Mouse (Mus musculus): ENCODE measurements at regions not wholly inside any gene's neighbourhood (a gene's known extent, or its start where the extent isn't known, plus 50 kb on each side); places are given as distances from the start of the nearest gene placed in this dataset.
"Not testable (repeated sequence)": the region's sequence is repeated elsewhere in the genome, so short reads cannot be mapped to it uniquely, and the experiment has no call there.

DNA sequence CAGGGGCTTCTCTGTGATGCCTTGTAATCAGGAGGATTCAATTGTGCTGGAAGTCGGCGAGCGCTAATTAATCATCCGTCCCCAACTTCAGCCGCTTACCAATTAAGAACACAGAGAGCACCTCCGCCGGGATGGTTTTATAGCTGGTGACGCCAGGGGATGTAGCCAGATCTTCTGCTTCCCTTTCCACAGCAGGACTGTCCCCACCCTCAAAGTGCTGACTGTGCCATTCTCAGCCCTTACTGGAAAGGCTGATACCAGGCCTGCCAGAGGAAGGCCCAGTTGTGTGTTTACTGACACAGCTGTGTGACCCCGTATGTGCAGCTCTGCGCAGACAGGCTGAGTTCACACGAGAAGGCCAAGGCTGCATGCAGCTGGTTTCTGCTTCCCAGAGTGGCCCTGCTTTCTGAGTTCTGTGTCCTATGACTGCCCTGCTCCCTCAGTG lies 59.9 kb upstream of the Bend4 start:
- intact Hi-C loops (cut with DNase I) = no loop called here
- H3K4me3 ChIP-seq = no peak overlapping the region
- no peak overlapping the region for H3K27ac ChIP-seq
- no peak for TF ChIP-seq CTCF (IDR thresholded peaks at IDR 0.05)
- no peak for DNase-seq (ENCODE audit: extremely low spot score in 1 of 2, low spot score in 2 of 2)

DNA sequence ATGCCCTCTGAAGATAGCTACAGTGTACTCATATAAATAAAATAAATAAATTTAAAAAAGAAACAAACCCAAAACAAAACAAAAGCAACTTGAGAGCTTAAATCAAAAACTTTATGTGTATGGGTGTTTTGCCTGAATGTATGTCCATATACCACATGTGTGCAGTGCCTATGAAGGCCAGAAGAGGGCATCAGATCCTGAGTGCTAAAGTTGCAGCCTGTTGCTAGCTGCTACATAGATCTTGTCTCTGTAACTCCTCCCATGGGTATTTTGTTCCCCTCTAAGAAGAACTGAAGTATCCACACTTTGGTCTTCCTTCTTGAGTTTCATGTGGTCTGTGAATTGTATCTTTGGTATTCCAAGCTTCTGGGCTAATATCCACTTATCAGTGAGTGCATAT lies 62.6 kb upstream of the Bend4 start:
- H3K27ac ChIP-seq; DNase-seq (ENCODE audit: extremely low spot score in 1 of 2, low spot score in 2 of 2); intact Hi-C loops (cut with DNase I); H3K4me3 ChIP-seq: not testable (repeated sequence)

DNA sequence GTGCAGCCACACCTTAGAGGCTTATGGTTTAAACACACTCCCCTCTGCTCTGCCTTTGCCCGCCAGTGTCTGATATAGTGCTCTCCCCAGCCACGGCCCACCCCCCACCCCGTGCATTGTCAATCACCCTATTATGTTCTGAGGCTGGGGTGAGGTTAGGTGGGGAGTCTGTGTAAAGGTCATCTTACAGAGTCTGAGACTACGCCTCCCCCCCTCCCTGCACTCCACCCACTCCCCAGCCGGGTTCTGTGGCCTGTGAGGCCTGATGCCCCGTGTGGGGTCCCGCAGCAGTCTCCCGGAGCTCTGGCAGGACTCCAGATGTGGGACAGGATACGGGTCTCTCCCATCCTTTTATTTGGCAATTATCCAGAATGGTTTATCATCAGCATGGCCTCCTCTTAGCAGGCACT lies 64.8 kb upstream of the Bend4 start:
- intact Hi-C loops (cut with DNase I) = no loop called here
- no peak for TF ChIP-seq CTCF (IDR thresholded peaks at IDR 0.05)
- Histone ChIP-seq H3K4me3 (no peak overlapping the region), H3K27ac (no peak overlapping the region)
- no peak for DNase-seq (ENCODE audit: extremely low spot score in 1 of 2, low spot score in 2 of 2)

DNA sequence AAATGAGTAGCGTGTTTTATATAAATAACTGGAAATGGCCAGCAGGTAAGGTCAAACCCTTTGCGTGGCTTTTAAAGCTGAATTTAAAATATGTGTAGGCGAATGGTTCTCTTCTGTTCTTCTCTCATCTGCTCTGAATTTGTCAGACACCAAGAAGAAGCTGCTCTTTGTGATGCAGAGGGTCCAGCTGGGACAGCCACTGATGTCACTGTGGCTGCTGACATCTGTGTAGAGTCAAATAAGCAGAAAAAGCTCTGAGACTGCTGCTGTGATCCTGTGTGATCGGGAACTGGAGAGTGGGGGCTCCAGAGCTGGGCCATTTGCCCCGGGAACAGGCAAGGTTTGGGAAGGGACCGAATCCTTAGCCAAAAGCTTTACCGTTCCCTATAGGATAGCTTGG lies 68.6 kb upstream of the Bend4 start:
- H3K27ac ChIP-seq = no peak overlapping the region
- H3K4me3 ChIP-seq = no peak overlapping the region
- TF ChIP-seq CTCF (IDR thresholded peaks at IDR 0.05) = no peak
- intact Hi-C loops (cut with DNase I) = no loop called here
- DNase-seq (ENCODE audit: extremely low spot score in 1 of 2, low spot score in 2 of 2) = no peak

DNA sequence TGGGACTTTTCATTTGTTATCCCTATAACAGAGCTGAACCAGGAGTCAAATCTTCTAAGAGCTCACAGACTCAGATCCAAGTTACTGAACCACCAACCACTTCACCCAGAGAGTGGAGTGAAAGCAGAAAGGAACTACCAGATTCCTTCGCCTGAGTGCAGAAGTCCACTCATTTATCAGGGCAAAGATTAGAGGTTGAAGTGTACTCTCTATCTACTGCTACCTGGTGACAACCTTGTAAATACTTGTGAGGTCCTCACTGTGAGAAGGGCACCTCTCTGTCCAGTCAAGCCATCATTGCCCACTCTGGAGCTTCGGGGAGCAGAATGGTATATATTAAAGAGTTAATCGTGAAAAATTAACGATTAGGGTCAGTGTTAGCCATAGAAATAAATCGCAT lies 87.4 kb upstream of the Shisa3 start:
- intact Hi-C loops (cut with DNase I) = no loop called here
- no peak for DNase-seq (ENCODE audit: extremely low spot score in 1 of 2, low spot score in 2 of 2)
- no peak overlapping the region for H3K4me3 ChIP-seq
- no peak for TF ChIP-seq CTCF (IDR thresholded peaks at IDR 0.05)
- no peak overlapping the region for H3K27ac ChIP-seq

DNA sequence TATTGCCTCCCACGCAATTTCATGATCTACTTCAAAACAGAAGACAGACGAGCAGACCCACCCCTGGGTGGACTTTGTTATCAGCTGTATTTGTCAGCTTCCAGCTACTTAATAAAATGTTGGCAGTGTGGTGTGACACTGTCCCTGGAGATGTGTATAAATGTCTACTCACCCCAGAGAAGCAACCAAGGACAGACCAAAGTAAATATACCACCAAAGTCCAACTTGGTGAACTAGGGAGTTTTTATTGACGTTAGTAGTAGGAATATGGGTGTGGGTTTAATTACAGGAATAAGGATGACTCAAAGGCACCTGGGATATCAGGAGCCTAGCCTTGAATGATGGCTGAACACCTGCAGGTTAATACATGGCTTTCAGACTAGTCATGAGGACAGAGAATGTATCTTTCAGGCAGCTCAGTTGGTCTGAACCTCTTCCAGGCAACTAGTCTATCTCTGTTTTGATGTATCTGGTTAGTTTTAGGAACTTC lies 86.2 kb upstream of the Shisa3 start:
- Histone ChIP-seq H3K4me3 (no peak overlapping the region), H3K27ac (no peak overlapping the region)
- TF ChIP-seq CTCF (IDR thresholded peaks at IDR 0.05) = no peak
- intact Hi-C loops (cut with DNase I) = no loop called here
- DNase-seq (ENCODE audit: extremely low spot score in 1 of 2, low spot score in 2 of 2) = no peak

DNA sequence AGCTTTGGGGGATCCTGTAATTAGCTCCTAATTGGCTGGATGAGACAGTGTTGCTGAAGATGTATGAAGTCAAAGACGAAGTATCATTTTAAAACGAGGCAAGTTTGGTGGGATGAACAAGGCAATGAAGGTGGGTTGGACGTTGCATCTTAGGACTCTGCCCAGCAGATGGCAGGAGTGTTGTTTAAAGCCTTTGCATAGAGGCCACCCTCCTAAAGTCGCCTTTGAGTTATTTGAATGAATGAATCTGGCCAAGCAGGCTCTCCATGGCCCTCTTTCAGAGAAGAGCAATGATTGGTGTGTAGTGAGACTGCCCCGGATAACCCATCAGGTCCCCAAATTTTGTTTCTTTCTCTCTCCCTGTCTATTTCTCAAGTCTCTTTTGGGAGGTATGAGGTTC lies 77.5 kb upstream of the Shisa3 start:
- H3K4me3 ChIP-seq = no peak overlapping the region
- peak in 1 of 2 experiments; percentile 13 for DNase-seq (ENCODE audit: extremely low spot score in 1 of 2, low spot score in 2 of 2)
- TF ChIP-seq CTCF (IDR thresholded peaks at IDR 0.05) = peak; percentile 45
- H3K27ac ChIP-seq = no peak overlapping the region
- intact Hi-C loops (cut with DNase I) = loop anchor here (5.0 to 10.0 kb wide), 3 partner anchors 77 to 585 kb away; partner anchors contain the start of gene Shisa3

DNA sequence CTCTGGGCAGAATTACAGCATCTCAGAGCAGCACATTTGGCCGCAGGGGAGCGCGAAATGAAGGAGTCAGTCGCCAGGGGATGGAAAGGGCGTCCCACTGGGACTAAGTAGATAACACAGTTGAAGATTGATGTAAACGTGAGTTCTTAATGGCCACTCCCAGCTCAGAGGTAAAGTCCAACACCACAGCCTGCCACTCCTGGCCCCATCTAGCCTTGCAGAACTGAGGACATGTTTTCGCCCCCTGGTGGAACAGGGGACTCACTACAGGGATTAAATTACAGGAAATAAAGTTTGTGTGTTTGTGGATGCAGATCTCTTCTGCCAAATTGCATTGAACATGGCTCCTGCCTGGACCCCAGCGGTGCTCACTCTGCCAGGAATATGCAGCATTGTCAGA lies 76.7 kb upstream of the Shisa3 start:
- DNase-seq (ENCODE audit: extremely low spot score in 1 of 2, low spot score in 2 of 2) = peak in 1 of 2 experiments; percentile 12
- H3K4me3 ChIP-seq = no peak overlapping the region
- no peak overlapping the region for H3K27ac ChIP-seq
- peak; percentile 65 for TF ChIP-seq CTCF (IDR thresholded peaks at IDR 0.05)
- intact Hi-C loops (cut with DNase I) = loop anchor here (5.0 to 10.0 kb wide), 3 partner anchors 76 to 584 kb away; partner anchors contain the start of gene Shisa3

DNA sequence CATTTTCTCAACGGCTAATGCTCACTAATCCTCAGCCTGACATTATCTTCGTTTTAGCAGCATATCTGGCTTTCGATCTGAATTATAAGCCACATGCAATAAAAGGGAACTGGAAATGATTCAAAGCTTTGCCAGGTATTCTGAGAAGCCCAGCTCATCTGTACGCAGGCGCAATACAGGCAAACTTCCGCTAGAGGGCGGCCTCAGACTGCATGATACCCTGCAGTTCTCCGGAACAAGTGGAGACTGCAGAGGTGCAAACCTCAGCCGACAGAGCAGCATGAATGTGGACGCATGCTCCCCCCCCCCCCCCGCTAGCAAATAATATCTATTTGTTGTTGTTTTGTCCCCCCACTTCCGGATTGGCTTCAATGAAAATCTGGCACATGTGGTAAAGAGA lies 75.3 kb upstream of the Shisa3 start:
- Histone ChIP-seq H3K27ac (no peak overlapping the region), H3K4me3 (peak overlapping the region; percentile 42)
- intact Hi-C loops (cut with DNase I) = loop anchor here (1.0 to 10.0 kb wide), 4 partner anchors 75 to 582 kb away; partner anchors contain the start of gene Shisa3
- TF ChIP-seq CTCF (IDR thresholded peaks at IDR 0.05) = peak; percentile 85
- peak; percentile 79 to 84 for DNase-seq (ENCODE audit: extremely low spot score in 1 of 2, low spot score in 2 of 2)

DNA sequence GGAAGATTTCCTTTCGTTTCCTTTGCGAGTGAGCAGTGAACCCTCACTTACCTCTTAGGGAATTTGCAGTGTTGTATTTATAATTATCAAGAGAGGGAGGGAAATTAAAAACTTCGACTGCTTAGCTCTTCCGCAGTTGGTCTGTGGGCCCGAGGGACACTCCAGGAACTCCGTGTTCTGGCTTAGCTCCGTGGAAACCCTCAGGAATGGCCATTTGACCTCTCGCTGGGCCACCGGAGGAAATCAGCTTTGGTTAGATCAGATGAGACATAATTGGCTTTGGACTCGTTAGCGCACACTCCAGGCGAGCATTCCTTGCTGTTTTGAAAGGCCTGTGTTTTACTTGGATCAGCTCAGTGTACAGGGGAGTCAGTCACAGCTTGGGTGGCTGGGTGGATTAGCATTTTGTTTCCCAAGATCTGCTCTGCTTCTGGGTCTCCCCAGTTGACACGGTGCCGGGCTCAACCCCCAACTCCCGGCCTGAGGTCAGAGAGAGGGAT lies 74.9 kb upstream of the Shisa3 start:
- TF ChIP-seq CTCF (IDR thresholded peaks at IDR 0.05) = no peak
- DNase-seq (ENCODE audit: extremely low spot score in 1 of 2, low spot score in 2 of 2) = peak in 1 of 2 experiments; percentile 15
- Histone ChIP-seq H3K4me3 (peak overlapping the region; percentile 42), H3K27ac (no peak overlapping the region)
- intact Hi-C loops (cut with DNase I) = loop anchor here (1.0 to 10.0 kb wide), 4 partner anchors 74 to 582 kb away; partner anchors contain the start of gene Shisa3

DNA sequence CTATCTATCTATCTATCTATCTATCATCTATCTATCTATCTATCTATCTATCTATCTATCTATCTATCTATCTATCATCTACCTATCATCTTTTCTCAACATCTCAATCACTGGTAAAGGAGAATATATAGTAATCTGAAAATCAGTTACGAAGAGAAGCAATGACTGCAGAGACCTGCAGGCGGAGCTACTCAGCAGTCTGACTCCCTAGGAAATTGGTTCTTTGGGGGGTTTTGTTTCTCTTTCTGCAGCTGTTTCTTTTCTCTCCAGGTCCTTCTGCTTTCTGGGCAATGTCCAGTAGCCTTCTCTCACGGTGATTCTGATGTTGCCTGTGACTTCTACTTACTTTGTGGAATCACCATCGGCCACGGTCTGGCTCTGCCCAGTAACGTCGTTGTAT lies 73.6 kb upstream of the Shisa3 start:
- intact Hi-C loops (cut with DNase I) = loop anchor here (5.0 to 10.0 kb wide), 3 partner anchors 73 to 581 kb away; partner anchors contain the start of gene Shisa3
- peak; percentile 51 for TF ChIP-seq CTCF (IDR thresholded peaks at IDR 0.05)
- Histone ChIP-seq H3K27ac (no peak overlapping the region), H3K4me3 (no peak overlapping the region)
- DNase-seq (ENCODE audit: extremely low spot score in 1 of 2, low spot score in 2 of 2) = no peak

DNA sequence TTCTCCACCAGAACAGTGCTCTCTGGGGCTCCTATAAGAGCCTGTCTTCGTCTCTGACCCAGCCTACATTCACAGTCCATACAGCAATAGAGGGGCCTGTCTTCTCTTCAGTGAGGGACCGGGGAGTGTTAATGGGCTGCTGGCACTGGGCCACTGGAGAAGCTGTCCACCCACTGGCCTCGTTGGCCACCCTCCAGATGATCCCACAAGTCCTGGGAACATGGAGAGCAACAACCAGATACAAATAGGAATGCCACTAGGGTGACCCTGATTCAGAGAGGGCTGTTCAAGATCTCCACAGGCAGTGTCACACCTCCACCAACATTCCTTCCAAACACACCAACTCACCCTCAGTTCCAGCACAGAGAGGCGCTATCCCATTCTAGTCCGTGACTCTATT lies 69.7 kb upstream of the Shisa3 start:
- intact Hi-C loops (cut with DNase I) = loop anchor here (10.0 kb wide), 2 partner anchors 477 to 577 kb away; no protein-coding TSS in a partner anchor
- no peak overlapping the region for H3K27ac ChIP-seq
- DNase-seq (ENCODE audit: extremely low spot score in 1 of 2, low spot score in 2 of 2) = no peak
- no peak overlapping the region for H3K4me3 ChIP-seq
- no peak for TF ChIP-seq CTCF (IDR thresholded peaks at IDR 0.05)

Measured in left cerebral cortex, adult 2 months (tissue).